Mouse (Mus musculus): ENCODE measurements around the gene Slc35g2.

The Slc35g2 gene

GRCm38 (mm10) chr9:100570626-100571233, at the start of gene Slc35g2:
TSS of gene Slc35g2 (minus strand) at chr9:100571090.
- DNase-seq (ENCODE audit: low read depth, low spot score), result no peak

GRCm38 (mm10) chr9:100616947-100617346, 46.1 kb upstream of the Slc35g2 start:
- no peak for DNase-seq (ENCODE audit: low read depth, low spot score)

GRCm38 (mm10) chr9:100613501-100614071, 42.7 kb upstream of the Slc35g2 start:
- no peak for DNase-seq (ENCODE audit: low read depth, low spot score)

GRCm38 (mm10) chr9:100605985-100606554, 35.2 kb upstream of the Slc35g2 start:
- no peak for DNase-seq (ENCODE audit: low read depth, low spot score)

GRCm38 (mm10) chr9:100605522-100605921, 34.6 kb upstream of the Slc35g2 start:
- no peak for DNase-seq (ENCODE audit: low read depth, low spot score)

- DNase-seq (ENCODE audit: low read depth, low spot score), result no peak
These were observed 32.3 kb upstream of the Slc35g2 start for GRCm38 (mm10) chr9:100603156-100603555.

- DNase-seq (ENCODE audit: low read depth, low spot score), result no peak
These were observed 31.2 kb upstream of the Slc35g2 start for GRCm38 (mm10) chr9:100602130-100602529.

GRCm38 (mm10) chr9:100599761-100600328, 29.0 kb upstream of the Slc35g2 start:
- DNase-seq (ENCODE audit: low read depth, low spot score), result no peak

GRCm38 (mm10) chr9:100597546-100597945, 26.7 kb upstream of the Slc35g2 start, which contains the start of gene Stag1:
TSS of gene Stag1 (plus strand) at chr9:100597798.
- DNase-seq (ENCODE audit: low read depth, low spot score), result no peak

GRCm38 (mm10) chr9:100596317-100596716, 25.4 kb upstream of the Slc35g2 start:
- DNase-seq (ENCODE audit: low read depth, low spot score), result no peak

- DNase-seq (ENCODE audit: low read depth, low spot score), result no peak
These were observed 19.6 kb upstream of the Slc35g2 start for GRCm38 (mm10) chr9:100590462-100590861.

- DNase-seq (ENCODE audit: low read depth, low spot score), result no peak
These were observed 13.1 kb upstream of the Slc35g2 start for GRCm38 (mm10) chr9:100584031-100584430.

GRCm38 (mm10) chr9:100582883-100583575, 12.1 kb upstream of the Slc35g2 start:
- DNase-seq (ENCODE audit: low read depth, low spot score), result no peak

- no peak for DNase-seq (ENCODE audit: low read depth, low spot score)
These were observed 10.9 kb upstream of the Slc35g2 start for GRCm38 (mm10) chr9:100581543-100582492.

- DNase-seq (ENCODE audit: low read depth, low spot score), result no peak
These were observed 9.4 kb upstream of the Slc35g2 start for GRCm38 (mm10) chr9:100580196-100580740.

- DNase-seq (ENCODE audit: low read depth, low spot score), result no peak
These were observed 3.1 kb upstream of the Slc35g2 start for GRCm38 (mm10) chr9:100573942-100574341.

- DNase-seq (ENCODE audit: low read depth, low spot score), result no peak
These were observed 2.4 kb upstream of the Slc35g2 start for GRCm38 (mm10) chr9:100573300-100573699.

GRCm38 (mm10) chr9:100571511-100571910, 621 bp upstream of the Slc35g2 start:
- no peak for DNase-seq (ENCODE audit: low read depth, low spot score)

- DNase-seq (ENCODE audit: low read depth, low spot score), result no peak
These were observed 878 bp downstream of the Slc35g2 start for GRCm38 (mm10) chr9:100569798-100570625.
